Mouse (Mus musculus): ENCODE measurements around the gene Slc25a44. TPM values are rescaled to one million over a fixed set of nuclear protein-coding genes. Genes with fewer than 3 reads are reported as not detected.
A peak's percentile ranks its signal among the peaks of the same experiment; 100 is the strongest.

Slc25a44 gene
- polyA plus RNA-seq, 1 experiment from 2014 or later, result 31.1 TPM

- no peaks in the 10 kb centered on the region for H3K9me3 ChIP-seq
- 71% methylated on average over 7 of the region's 7 CpGs for WGBS
- H3K4me1 ChIP-seq (replicated peaks), result peaks cover 43% of the 10 kb centered on the region
- ATAC-seq (ENCODE audit: low read depth), result no peak
- H3K9ac ChIP-seq, result peak overlapping the region; percentile 75
- H3K36me3 ChIP-seq, result peaks cover 12% of the 10 kb centered on the region
- H3K27ac ChIP-seq (replicated peaks), result peak overlapping the region; percentile 13; the same call in 1 of the 2 replicates
- H3K4me3 ChIP-seq, result peak overlapping the region; percentile 47
- peak overlapping the region; percentile 72 for H3K4me2 ChIP-seq
- H3K27me3 ChIP-seq, result peaks cover 2% of the 10 kb centered on the region; the same call in 1 of the 2 replicates
Measured at GRCm38 (mm10) chr3:88456746-88457532, 32.0 kb upstream of the Slc25a44 start.

- peaks cover 18% of the 10 kb centered on the region for H3K36me3 ChIP-seq
- peaks cover 42% of the 10 kb centered on the region for H3K4me1 ChIP-seq (replicated peaks)
- peaks cover 8% of the 10 kb centered on the region; the same call in 1 of the 2 replicates for H3K27me3 ChIP-seq
- no peak overlapping the region for H3K9ac ChIP-seq
- ATAC-seq (ENCODE audit: low read depth), result no peak
- H3K4me2 ChIP-seq, result 0 out of 2 replicates have a peak overlapping the region, but pooled peaks have one; percentile 72
- no peaks in the 10 kb centered on the region for H3K9me3 ChIP-seq
- WGBS, result 79% methylated on average over 8 of the region's 8 CpGs
- H3K4me3 ChIP-seq, result no peak overlapping the region
- H3K27ac ChIP-seq (replicated peaks), result no peak overlapping the region
Measured at GRCm38 (mm10) chr3:88456313-88456712, 31.4 kb upstream of the Slc25a44 start.

GRCm38 (mm10) chr3:88455588-88456264 lies 30.8 kb upstream of the Slc25a44 start:
- Histone ChIP-seq H3K27me3 (peaks cover 13% of the 10 kb centered on the region; the same call in 1 of the 2 replicates), H3K4me3 (no peak overlapping the region), H3K36me3 (peaks cover 24% of the 10 kb centered on the region), H3K4me1 (replicated peaks) (peaks cover 37% of the 10 kb centered on the region), H3K9ac (peak overlapping the region; percentile 50; the same call in 1 of the 2 replicates), H3K9me3 (no peaks in the 10 kb centered on the region), H3K27ac (replicated peaks) (no peak overlapping the region), H3K4me2 (no peak overlapping the region)
- ATAC-seq (ENCODE audit: low read depth), result no peak
- 86% methylated on average over 18 of the region's 18 CpGs for WGBS

- H3K9ac ChIP-seq, result peak overlapping the region; percentile 50; the same call in 1 of the 2 replicates
- WGBS, result 56% methylated on average over 9 of the region's 9 CpGs
Measured at GRCm38 (mm10) chr3:88454762-88455587, 30.0 kb upstream of the Slc25a44 start.

GRCm38 (mm10) chr3:88453986-88454385 lies 29.0 kb upstream of the Slc25a44 start:
- Histone ChIP-seq H3K27ac (replicated peaks) (no peak overlapping the region), H3K27me3 (peaks cover 28% of the 10 kb centered on the region), H3K36me3 (peaks cover 41% of the 10 kb centered on the region), H3K4me1 (replicated peaks) (peaks cover 44% of the 10 kb centered on the region), H3K4me3 (no peak overlapping the region), H3K9ac (no peak overlapping the region), H3K4me2 (no peak overlapping the region), H3K9me3 (no peaks in the 10 kb centered on the region)
- no peak for ATAC-seq (ENCODE audit: low read depth)
- 75% methylated on average over 8 of the region's 8 CpGs for WGBS

More at GRCm38 (mm10) chr3:88454762-88455587, 30.0 kb upstream of the Slc25a44 start:
- Histone ChIP-seq H3K4me3 (no peak overlapping the region), H3K27ac (replicated peaks) (no peak overlapping the region), H3K4me2 (no peak overlapping the region), H3K9me3 (no peaks in the 10 kb centered on the region), H3K36me3 (peaks cover 31% of the 10 kb centered on the region), H3K27me3 (peaks cover 20% of the 10 kb centered on the region), H3K4me1 (replicated peaks) (peaks cover 39% of the 10 kb centered on the region)
- ATAC-seq (ENCODE audit: low read depth), result no peak

- Histone ChIP-seq H3K27me3 (peaks cover 31% of the 10 kb centered on the region), H3K9ac (0 out of 2 replicates have a peak overlapping the region, but pooled peaks have one; percentile 17), H3K4me2 (no peak overlapping the region), H3K36me3 (peaks cover 45% of the 10 kb centered on the region), H3K9me3 (no peaks in the 10 kb centered on the region), H3K4me1 (replicated peaks) (peaks cover 39% of the 10 kb centered on the region), H3K4me3 (no peak overlapping the region), H3K27ac (replicated peaks) (no peak overlapping the region)
- WGBS, result 47% methylated on average over 8 of the region's 8 CpGs
- ATAC-seq (ENCODE audit: low read depth), result no peak
Measured at GRCm38 (mm10) chr3:88453369-88453768, 28.4 kb upstream of the Slc25a44 start.

GRCm38 (mm10) chr3:88452716-88453115 lies 27.8 kb upstream of the Slc25a44 start:
- Histone ChIP-seq H3K4me1 (replicated peaks) (peaks cover 33% of the 10 kb centered on the region), H3K36me3 (peaks cover 52% of the 10 kb centered on the region), H3K4me3 (no peak overlapping the region), H3K27ac (replicated peaks) (no peak overlapping the region), H3K27me3 (peaks cover 31% of the 10 kb centered on the region), H3K9me3 (no peaks in the 10 kb centered on the region), H3K4me2 (no peak overlapping the region), H3K9ac (no peak overlapping the region)
- no peak for ATAC-seq (ENCODE audit: low read depth)
- WGBS, result 79% methylated on average over 6 of the region's 6 CpGs

GRCm38 (mm10) chr3:88452246-88452645 lies 27.3 kb upstream of the Slc25a44 start:
- Histone ChIP-seq H3K9ac (no peak overlapping the region), H3K4me1 (replicated peaks) (peaks cover 28% of the 10 kb centered on the region), H3K27ac (replicated peaks) (no peak overlapping the region), H3K27me3 (peaks cover 31% of the 10 kb centered on the region), H3K4me3 (no peak overlapping the region), H3K9me3 (no peaks in the 10 kb centered on the region), H3K4me2 (no peak overlapping the region), H3K36me3 (peaks cover 57% of the 10 kb centered on the region)
- 66% methylated on average over 5 of the region's 5 CpGs for WGBS
- no peak for ATAC-seq (ENCODE audit: low read depth)

GRCm38 (mm10) chr3:88450379-88451131 lies 25.6 kb upstream of the Slc25a44 start:
- 71% methylated on average over 12 of the region's 12 CpGs for WGBS
- ATAC-seq (ENCODE audit: low read depth), result no peak
- no peak overlapping the region for H3K9ac ChIP-seq
- no peak overlapping the region for H3K4me3 ChIP-seq
- peaks cover 66% of the 10 kb centered on the region for H3K36me3 ChIP-seq
- H3K4me1 ChIP-seq (replicated peaks), result peaks cover 17% of the 10 kb centered on the region; the same call in 1 of the 2 replicates
- peaks cover 31% of the 10 kb centered on the region for H3K27me3 ChIP-seq
- H3K27ac ChIP-seq (replicated peaks), result no peak overlapping the region
- no peaks in the 10 kb centered on the region for H3K9me3 ChIP-seq
- no peak overlapping the region for H3K4me2 ChIP-seq

GRCm38 (mm10) chr3:88449395-88450023 lies 24.6 kb upstream of the Slc25a44 start:
- Histone ChIP-seq H3K4me1 (replicated peaks) (peaks cover 11% of the 10 kb centered on the region; the same call in 1 of the 2 replicates), H3K4me2 (peak overlapping the region; percentile 47), H3K9me3 (no peaks in the 10 kb centered on the region), H3K36me3 (peaks cover 77% of the 10 kb centered on the region), H3K27ac (replicated peaks) (no peak overlapping the region; the same call in 1 of the 2 replicates), H3K9ac (peak overlapping the region; percentile 61), H3K27me3 (peaks cover 31% of the 10 kb centered on the region), H3K4me3 (peak overlapping the region; percentile 20)
- no peak for ATAC-seq (ENCODE audit: low read depth)
- 5% methylated on average over 21 of the region's 21 CpGs for WGBS

- ATAC-seq (ENCODE audit: low read depth), result no peak
- Histone ChIP-seq H3K9ac (no peak overlapping the region), H3K36me3 (peaks cover 83% of the 10 kb centered on the region), H3K4me3 (no peak overlapping the region), H3K27me3 (peaks cover 31% of the 10 kb centered on the region), H3K27ac (replicated peaks) (no peak overlapping the region), H3K4me2 (no peak overlapping the region), H3K4me1 (replicated peaks) (peaks cover 11% of the 10 kb centered on the region; the same call in 1 of the 2 replicates), H3K9me3 (no peaks in the 10 kb centered on the region)
- WGBS, result 89% methylated on average over 8 of the region's 8 CpGs
Measured at GRCm38 (mm10) chr3:88448443-88448842, 23.5 kb upstream of the Slc25a44 start.
